In genomic region chr5:102947061-102947711, GRCm38 (mm10) we compare ENCODE assay signal across 13 mouse cellular contexts.
DNase-seq lines count a peak whose midpoint lies in the region; ATAC-seq lines count a peak whose summit lies in the region.
"Had no signal": no experiment of that assay in that cellular context is flagged by ENCODE, and none has a peak within 500 bp of the region (broad histone marks: within the 10 kb centered on the region; RNA-seq: fewer than 3 reads in every experiment).

No protein-coding gene starts in this region.

- no peaks in the 10 kb centered on the region for H3K9me3 ChIP-seq in heart, embryonic 15.5 days (replicated peaks)
- H3K9me3 ChIP-seq: hindbrain, embryonic 12.5 days had no signal

- H3K4me3 ChIP-seq in heart, embryonic 15.5 days = no peak overlapping the region
- H3K4me3 ChIP-seq: hindbrain, embryonic 12.5 days; myocyte had no signal

- DNase-seq in embryo, embryonic 10.5 days (ENCODE audit: low spot score) = peak; percentile 17
- DNase-seq in embryo, embryonic 9.5 days (ENCODE audit: extremely low spot score) = no peak
- peak; percentile 1 for DNase-seq in layer of hippocampus, adult 11-12 months (ENCODE audit: low spot score)
- no peak for DNase-seq in layer of hippocampus, postnatal 36 days
- peak; percentile 26 for DNase-seq in brain, adult 2 months (ENCODE audit: low read depth, low spot score)
- DNase-seq in urinary bladder, postnatal 36 days (ENCODE audit: low spot score in 2 of 2) = no peak
- DNase-seq: cerebellum, postnatal 36 days had no signal

- H3K27ac ChIP-seq in heart, embryonic 15.5 days = peak overlapping the region; percentile 45; the same call in 1 of the 2 replicates
- H3K27ac ChIP-seq: hindbrain, embryonic 12.5 days; liver, embryonic 14.5 days had no signal

- H3K36me3 ChIP-seq in heart, embryonic 15.5 days = no peaks in the 10 kb centered on the region
- H3K36me3 ChIP-seq: hindbrain, embryonic 12.5 days had no signal

- no peak overlapping the region for H3K9ac ChIP-seq in heart, embryonic 15.5 days
- H3K9ac ChIP-seq: hindbrain, embryonic 12.5 days; liver, embryonic 14.5 days had no signal

- H3K4me1 ChIP-seq in heart, embryonic 15.5 days (replicated peaks) = no peaks in the 10 kb centered on the region
- H3K4me1 ChIP-seq: hindbrain, embryonic 12.5 days had no signal

- no peaks in the 10 kb centered on the region for H3K27me3 ChIP-seq in heart, embryonic 15.5 days
- H3K27me3 ChIP-seq: hindbrain, embryonic 12.5 days had no signal

- ATAC-seq in heart, embryonic 15.5 days (replicated peaks; ENCODE audit: insufficient number of reproducible peaks, insufficient read depth, low FRiP score, low read depth) = 0 out of 2 replicates have a peak, but pooled peaks have one; percentile 39
- ATAC-seq in inflammation-experienced regulatory T-cells, adult 6 months = no peak
- ATAC-seq: intestine, postnatal 0 days had no signal

- WGBS in heart, embryonic 15.5 days = 61% methylated on average over 8 of the region's 8 CpGs

- H3K4me2 ChIP-seq in heart, embryonic 15.5 days = peak overlapping the region; percentile 39
- H3K4me2 ChIP-seq: hindbrain, embryonic 12.5 days had no signal

Comparison
In these comparisons a context has a peak if more than half of its experiments do, and no peak if none do; other contexts are left out.
1. DNase-seq: peak in embryo, embryonic 10.5 days (single experiment), layer of hippocampus, adult 11-12 months (single experiment) and brain, adult 2 months (single experiment); none in embryo, embryonic 9.5 days (single experiment), layer of hippocampus, postnatal 36 days (0 of 2) and urinary bladder, postnatal 36 days (0 of 2).